Mouse (Mus musculus): ENCODE data around the gene Fkbp6.

GRCm38 (mm10) chr5:135362572-135362971 lies 12.7 kb upstream of the Fkbp6 start:
- TF ChIP-seq CTCF (IDR thresholded peaks at IDR 0.05; ENCODE audit: low read depth) (no peak), EP300 (IDR thresholded peaks at IDR 0.05; ENCODE audit: low read depth) (no peak)

Data from heart, postnatal 0 days (tissue).